In the genomic region with DNA sequence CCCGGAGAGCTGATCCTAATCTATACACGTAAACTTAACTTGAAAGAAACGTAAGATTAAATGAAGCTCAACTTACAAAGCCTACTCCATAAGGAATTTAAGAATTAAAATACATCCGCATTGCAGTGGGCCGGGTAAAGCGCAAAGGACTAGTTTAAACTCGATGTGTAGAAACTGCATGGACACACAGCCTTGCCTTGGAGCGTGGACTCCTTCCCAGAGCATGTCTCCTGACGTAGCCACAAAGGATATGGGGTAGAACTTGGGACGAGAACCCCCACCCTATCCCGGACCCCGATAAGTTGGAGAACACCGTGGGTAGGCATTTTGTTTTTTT, we compare ENCODE assay signal across 8 mouse cellular contexts. TPM values are rescaled to one million over a fixed set of nuclear protein-coding genes. Genes with fewer than 3 reads are reported as not detected.
A peak's percentile ranks its signal among the peaks of the same experiment; 100 is the strongest.
DNase-seq lines count a peak whose midpoint lies in the region; ATAC-seq and TF ChIP-seq lines count a peak whose summit lies in the region.

No protein-coding gene starts in this region.

- no peaks in the 10 kb centered on the region for H3K9me3 ChIP-seq in neural tube, embryonic 11.5 days (ENCODE audit: control insufficient read depth, low read length)
- no peaks in the 10 kb centered on the region for H3K9me3 ChIP-seq in limb, embryonic 14.5 days (ENCODE audit: control insufficient read depth, low read length)
- H3K9me3 ChIP-seq in stomach, postnatal 0 days (ENCODE audit: control insufficient read depth, low read length) = no peaks in the 10 kb centered on the region

- no peaks in the 10 kb centered on the region for H3K27me3 ChIP-seq in neural tube, embryonic 11.5 days (ENCODE audit: control insufficient read depth, insufficient read depth, low read length)
- H3K27me3 ChIP-seq in limb, embryonic 14.5 days (ENCODE audit: control insufficient read depth, insufficient read depth, low read length) = no peaks in the 10 kb centered on the region
- H3K27me3 ChIP-seq in stomach, postnatal 0 days (ENCODE audit: control insufficient read depth, insufficient read depth, low read length) = no peaks in the 10 kb centered on the region

- TF ChIP-seq CTCF in stomach, postnatal 0 days (IDR thresholded peaks at IDR 0.05; ENCODE audit: low read depth) = no peak

- no peaks in the 10 kb centered on the region for H3K36me3 ChIP-seq in neural tube, embryonic 11.5 days (ENCODE audit: control insufficient read depth, insufficient read depth, low read length)
- H3K36me3 ChIP-seq in limb, embryonic 14.5 days (ENCODE audit: control insufficient read depth, insufficient read depth, low read length) = no peaks in the 10 kb centered on the region
- no peaks in the 10 kb centered on the region for H3K36me3 ChIP-seq in stomach, postnatal 0 days (ENCODE audit: control insufficient read depth, insufficient read depth, low read length)

- peak overlapping the region; percentile 80 for H3K9ac ChIP-seq in neural tube, embryonic 11.5 days (ENCODE audit: low read length)
- H3K9ac ChIP-seq in limb, embryonic 14.5 days (ENCODE audit: low read depth, low read length, severe bottlenecking) = peak overlapping the region; percentile 94
- peak overlapping the region; percentile 70 for H3K9ac ChIP-seq in stomach, postnatal 0 days (ENCODE audit: low read length)

- no peak for TF ChIP-seq EP300 in stomach, postnatal 0 days (optimal IDR thresholded peaks at IDR 0.05)

- peak; percentile 37; the same call in 1 of the 2 replicates for TF ChIP-seq POLR2A in limb, embryonic 14.5 days (IDR thresholded peaks at IDR 0.05; ENCODE audit: borderline replicate concordance, extremely low read depth, insufficient read depth, insufficient read length)

- H3K27ac ChIP-seq in neural tube, embryonic 11.5 days (ENCODE audit: low read depth, low read length) = peak overlapping the region; percentile 53; the same call in 1 of the 2 replicates
- H3K27ac ChIP-seq in limb, embryonic 14.5 days (replicated peaks; ENCODE audit: low read depth, low read length) = peak overlapping the region; percentile 75
- peak overlapping the region; percentile 88 for H3K27ac ChIP-seq in stomach, postnatal 0 days (replicated peaks)

- 0% methylated on average over 13 of the region's 13 CpGs for WGBS in neural tube, embryonic 11.5 days
- under 1% methylated on average over 13 of the region's 13 CpGs for WGBS in limb, embryonic 14.5 days
- under 1% methylated on average over 13 of the region's 13 CpGs for WGBS in stomach, postnatal 0 days

- peak overlapping the region; percentile 72 for H3K4me3 ChIP-seq in neural tube, embryonic 11.5 days (ENCODE audit: low read depth, low read length)
- peak overlapping the region; percentile 79 for H3K4me3 ChIP-seq in limb, embryonic 14.5 days (replicated peaks; ENCODE audit: low read length)
- H3K4me3 ChIP-seq in stomach, postnatal 0 days (ENCODE audit: low read depth, low read length) = peak overlapping the region; percentile 73

- H3K4me2 ChIP-seq in neural tube, embryonic 11.5 days (ENCODE audit: low read depth) = peak overlapping the region; percentile 73
- peak overlapping the region; percentile 54 for H3K4me2 ChIP-seq in limb, embryonic 14.5 days (replicated peaks; ENCODE audit: low read depth, low read length, severe bottlenecking)
- H3K4me2 ChIP-seq in stomach, postnatal 0 days (replicated peaks; ENCODE audit: low read depth) = peak overlapping the region; percentile 67

- ATAC-seq in frontal cortex, adult (ENCODE audit: low TSS enrichment) = peak; percentile 4; the same call in 1 of the 2 replicates
- ATAC-seq in neural tube, embryonic 11.5 days (ENCODE audit: insufficient read depth, low FRiP score, low TSS enrichment) = no peak
- no peak for ATAC-seq in limb, embryonic 14.5 days (ENCODE audit: low FRiP score, low read depth)
- ATAC-seq in stomach, postnatal 0 days (ENCODE audit: low FRiP score, low TSS enrichment) = no peak

- DNase-seq in frontal cortex, postnatal 10 days (ENCODE audit: low spot score in 2 of 2) = no peak
- no peak for DNase-seq in neural tube, embryonic 11.5 days (ENCODE audit: low spot score)
- DNase-seq in neural tube, embryonic 10.5 days (ENCODE audit: extremely low spot score, low spot score) = no peak
- no peak for DNase-seq in limb, embryonic 14.5 days (ENCODE audit: low spot score)
- no peak for DNase-seq in stomach, postnatal 0 days (ENCODE audit: low spot score)
- no peak for DNase-seq in B cell, adult 2 months
- DNase-seq in adrenal gland, postnatal 14 days = no peak

- peaks cover 15% of the 10 kb centered on the region for H3K4me1 ChIP-seq in neural tube, embryonic 11.5 days (ENCODE audit: control insufficient read depth, insufficient read depth, low read length)
- H3K4me1 ChIP-seq in limb, embryonic 14.5 days (ENCODE audit: control insufficient read depth, insufficient read depth, low read length) = peaks cover 30% of the 10 kb centered on the region
- H3K4me1 ChIP-seq in stomach, postnatal 0 days (replicated peaks; ENCODE audit: control insufficient read depth, insufficient read depth) = 0 out of 2 replicates have a peak, but pooled peaks cover 3% of the 10 kb centered on the region

RNA-seq across cellular contexts. Expression of a gene that starts 3.7 kb away (rescaled TPM):
- polyA plus RNA-seq in neural tube, embryonic 11.5 days (2014; fragmentation: Nextera tagmentation; extraction: Ambion mirVana) = 45.5 and 47.9 TPM in 2 replicates
- 25.7 and 29.9 TPM in 2 replicates for polyA plus RNA-seq in limb, embryonic 14.5 days (2012; rRNA removed)
- polyA plus RNA-seq in limb, embryonic 14.5 days (2014; fragmentation: Nextera tagmentation; extraction: Ambion mirVana) = 22.8 and 28.4 TPM in 2 replicates
- 8.0 and 8.3 TPM in 2 replicates for polyA plus RNA-seq in stomach, postnatal 0 days (2015; fragmentation: Nextera tagmentation; extraction: Ambion mirVana)
- 51.0 and 53.6 TPM in 2 replicates for total RNA-seq in adrenal gland, postnatal 14 days (2021)
